Mouse (Mus musculus) forebrain, embryonic 16.5 days (tissue): ENCODE results near the gene Rpl14. TPM values are rescaled to one million over a fixed set of nuclear protein-coding genes. Genes with fewer than 3 reads are reported as not detected.

Experiments
- ATAC-seq: fragments of 200-750 bp; cut with Nextera tagmentation; 2 replicates; pipeline ENCODE4 v1.8.0; 2017; ENCODE audit warnings: mild to moderate bottlenecking, moderate library complexity
- H3K27ac ChIP-seq: fragments of 300-500 bp; sonication (generic); 2 replicates; pipeline ENCODE4 v1.5.1; 2014; ENCODE audit warnings: low read length, control low read depth
- H3K27me3 ChIP-seq: fragments of 300-500 bp; sonication (generic); replicated peaks from 2 replicates; pipeline ENCODE4 v1.6.1; 2014; ENCODE audit warnings: low read length; ENCODE audit not compliant: control insufficient read depth, insufficient read depth
- H3K36me3 ChIP-seq: fragments of 300-500 bp; sonication (generic); 2 replicates; pipeline ENCODE4 v1.6.1; 2014; ENCODE audit not compliant: control insufficient read depth, insufficient read depth
- H3K4me1 ChIP-seq: fragments of 300-500 bp; sonication (generic); replicated peaks from 2 replicates; pipeline ENCODE4 v1.6.1; 2014; ENCODE audit warnings: low read length; ENCODE audit not compliant: control insufficient read depth, insufficient read depth
- H3K4me2 ChIP-seq: fragments of 300-500 bp; sonication (generic); 2 replicates; pipeline ENCODE4 v1.6.1; 2014; ENCODE audit warnings: mild to moderate bottlenecking, low read length, control low read depth
- H3K4me3 ChIP-seq: fragments of 300-500 bp; sonication (generic); replicated peaks from 2 replicates; pipeline ENCODE4 v1.5.1; 2014; ENCODE audit warnings: mild to moderate bottlenecking, low read length, control low read depth
- H3K9ac ChIP-seq: fragments of 300-500 bp; sonication (generic); replicated peaks from 2 replicates; pipeline ENCODE4 v1.6.1; 2014; ENCODE audit warnings: low read depth, low read length, control low read depth
- H3K9me3 ChIP-seq: fragments of 300-500 bp; sonication (generic); 2 replicates; pipeline ENCODE4 v1.6.1; 2016; ENCODE audit warnings: low read length; ENCODE audit not compliant: control insufficient read depth
- WGBS: fragments of 180-500 bp; shearing (Covaris S2); extraction: QIAGEN DNeasy Blood & Tissue Kit; methylation state at CpG from one replicate; pipeline ENCODE4 v1.1.7; 2014; 5-methylcytosine and 5-hydroxymethylcytosine counted together
- polyA plus RNA-seq: library from polyadenylated mRNA; unstranded; fragments of >200 nt; fragmentation: Nextera tagmentation; extraction: Ambion mirVana; gene quantifications from 2 replicates; pipeline ENCODE4 v1.2.1, GENCODE M21; 2015

Rpl14 gene
- polyA plus RNA-seq, 1 experiment from 2014 or later: 407 TPM

GRCm38 (mm10) chr9:120568917-120569316, 2.3 kb upstream of the Rpl14 start:
- Histone ChIP-seq H3K27ac (no peak overlapping the region), H3K9ac (no peak overlapping the region), H3K36me3 (peaks cover 10% of the 10 kb centered on the region), H3K4me1 (peaks cover 19% of the 10 kb centered on the region), H3K4me2 (no peak overlapping the region), H3K9me3 (no peaks in the 10 kb centered on the region), H3K4me3 (no peak overlapping the region), H3K27me3 (no peaks in the 10 kb centered on the region)
- 85% methylated on average over 2 of the region's 2 CpGs for WGBS
- ATAC-seq: no peak

- H3K4me2 ChIP-seq: no peak overlapping the region
- H3K36me3 ChIP-seq: peaks cover 17% of the 10 kb centered on the region
- H3K9me3 ChIP-seq: no peaks in the 10 kb centered on the region
- no peaks in the 10 kb centered on the region for H3K27me3 ChIP-seq
- ATAC-seq: no peak
- no peak overlapping the region for H3K9ac ChIP-seq
- WGBS: 56% methylated on average over 13 of the region's 13 CpGs
- H3K4me3 ChIP-seq: no peak overlapping the region
- H3K27ac ChIP-seq: no peak overlapping the region
- peaks cover 19% of the 10 kb centered on the region for H3K4me1 ChIP-seq
These were observed 1.4 kb upstream of the Rpl14 start for GRCm38 (mm10) chr9:120569721-120570333.

GRCm38 (mm10) chr9:120570334-120570725, 914 bp upstream of the Rpl14 start:
- WGBS: 67% methylated on average over 2 of the region's 2 CpGs
- Histone ChIP-seq H3K9ac (no peak overlapping the region), H3K9me3 (no peaks in the 10 kb centered on the region), H3K4me1 (peaks cover 19% of the 10 kb centered on the region), H3K36me3 (peaks cover 19% of the 10 kb centered on the region), H3K27me3 (no peaks in the 10 kb centered on the region), H3K4me3 (peak overlapping the region; percentile 87; the same call in 1 of the 2 replicates), H3K27ac (no peak overlapping the region), H3K4me2 (peak overlapping the region; percentile 68)
- no peak for ATAC-seq

GRCm38 (mm10) chr9:120571593-120572385, 545 bp downstream of the Rpl14 start:
- peaks cover 26% of the 10 kb centered on the region for H3K36me3 ChIP-seq
- 2% methylated on average over 53 of the region's 53 CpGs for WGBS
- peaks cover 22% of the 10 kb centered on the region for H3K4me1 ChIP-seq
- peak overlapping the region; percentile 70 for H3K27ac ChIP-seq
- no peaks in the 10 kb centered on the region for H3K9me3 ChIP-seq
- peak overlapping the region; percentile 85 for H3K9ac ChIP-seq
- H3K4me2 ChIP-seq: peak overlapping the region; percentile 95
- peak overlapping the region; percentile 87 for H3K4me3 ChIP-seq
- peak; percentile 81 for ATAC-seq
- H3K27me3 ChIP-seq: no peaks in the 10 kb centered on the region

GRCm38 (mm10) chr9:120575748-120576661, 4.8 kb downstream of the Rpl14 start:
- 57% methylated on average over 6 of the region's 6 CpGs for WGBS
- H3K9me3 ChIP-seq: no peaks in the 10 kb centered on the region
- H3K9ac ChIP-seq: no peak overlapping the region
- peaks cover 26% of the 10 kb centered on the region for H3K36me3 ChIP-seq
- H3K27me3 ChIP-seq: no peaks in the 10 kb centered on the region
- H3K4me1 ChIP-seq: peaks cover 25% of the 10 kb centered on the region
- H3K27ac ChIP-seq: no peak overlapping the region
- no peak overlapping the region; the same call in 1 of the 2 replicates for H3K4me2 ChIP-seq
- no peak overlapping the region for H3K4me3 ChIP-seq
- no peak for ATAC-seq

- H3K9ac ChIP-seq: no peak overlapping the region; the same call in 1 of the 2 replicates
These were observed 5.4 kb downstream of the Rpl14 start for GRCm38 (mm10) chr9:120576662-120577013.

GRCm38 (mm10) chr9:120577133-120577651, 5.9 kb downstream of the Rpl14 start:
- peaks cover 23% of the 10 kb centered on the region for H3K4me1 ChIP-seq
- H3K4me2 ChIP-seq: peak overlapping the region; percentile 90
- H3K9me3 ChIP-seq: no peaks in the 10 kb centered on the region
- H3K27ac ChIP-seq: peak overlapping the region; percentile 60
- peak overlapping the region; percentile 76 for H3K9ac ChIP-seq
- peak; percentile 95 for ATAC-seq
- H3K36me3 ChIP-seq: peaks cover 26% of the 10 kb centered on the region
- H3K4me3 ChIP-seq: peak overlapping the region; percentile 68
- H3K27me3 ChIP-seq: no peaks in the 10 kb centered on the region
- under 1% methylated on average over 43 of the region's 43 CpGs for WGBS

More at GRCm38 (mm10) chr9:120576662-120577013, 5.4 kb downstream of the Rpl14 start:
- H3K27me3 ChIP-seq: no peaks in the 10 kb centered on the region
- peaks cover 25% of the 10 kb centered on the region for H3K4me1 ChIP-seq
- 3% methylated on average over 4 of the region's 4 CpGs for WGBS
- H3K27ac ChIP-seq: 0 out of 2 replicates have a peak overlapping the region, but pooled peaks have one; percentile 37
- H3K36me3 ChIP-seq: peaks cover 26% of the 10 kb centered on the region
- H3K4me3 ChIP-seq: peak overlapping the region; percentile 68
- ATAC-seq: 0 out of 2 replicates have a peak, but pooled peaks have one; percentile 11
- H3K4me2 ChIP-seq: peak overlapping the region; percentile 90
- H3K9me3 ChIP-seq: no peaks in the 10 kb centered on the region

- peak overlapping the region; percentile 90 for H3K4me2 ChIP-seq
- peaks cover 26% of the 10 kb centered on the region for H3K36me3 ChIP-seq
- ATAC-seq: no peak
- peak overlapping the region; percentile 68 for H3K4me3 ChIP-seq
- WGBS: 54% methylated on average over 12 of the region's 12 CpGs
- peaks cover 23% of the 10 kb centered on the region for H3K4me1 ChIP-seq
- no peaks in the 10 kb centered on the region for H3K27me3 ChIP-seq
- H3K27ac ChIP-seq: no peak overlapping the region
- no peaks in the 10 kb centered on the region for H3K9me3 ChIP-seq
- peak overlapping the region; percentile 76 for H3K9ac ChIP-seq
These were observed 6.6 kb downstream of the Rpl14 start for GRCm38 (mm10) chr9:120577706-120578405.
